Mouse (Mus musculus) stomach, postnatal 0 days (tissue): ENCODE measurements around the gene Ripk1. TPM values are rescaled to one million over a fixed set of nuclear protein-coding genes. Genes with fewer than 3 reads are reported as not detected.

Source experiments
- ATAC-seq: fragments of 200-750 bp; cut with Nextera tagmentation; 2 replicates; pipeline ENCODE4 v1.8.0; 2017; ENCODE audit not compliant: low FRiP score, low TSS enrichment
- DNase-seq: peaks from one replicate; pipeline ENCODE4 v3.0.0-alpha.2; 2016; ENCODE audit warnings: low spot score
- H3K27ac ChIP-seq: fragments of 300-500 bp; sonication (generic); replicated peaks from 2 replicates; pipeline ENCODE4 v1.5.1; 2014; ENCODE audit warnings: mild to moderate bottlenecking, control low read depth
- H3K27me3 ChIP-seq: fragments of 300-500 bp; sonication (generic); 2 replicates; pipeline ENCODE4 v1.6.1; 2014; ENCODE audit warnings: low read length; ENCODE audit not compliant: control insufficient read depth, insufficient read depth
- H3K36me3 ChIP-seq: fragments of 300-500 bp; sonication (generic); 2 replicates; pipeline ENCODE4 v1.6.1; 2014; ENCODE audit warnings: low read length, mixed read lengths; ENCODE audit not compliant: control insufficient read depth, insufficient read depth
- H3K4me1 ChIP-seq: fragments of 300-500 bp; sonication (generic); replicated peaks from 2 replicates; pipeline ENCODE4 v1.6.1; 2014; ENCODE audit warnings: antibody characterized with exemption; ENCODE audit not compliant: control insufficient read depth, insufficient read depth
- H3K4me2 ChIP-seq: fragments of 300-500 bp; sonication (generic); replicated peaks from 2 replicates; pipeline ENCODE4 v1.6.1; 2014; ENCODE audit warnings: low read depth, mild to moderate bottlenecking, control low read depth, moderate library complexity
- H3K4me3 ChIP-seq: fragments of 300-500 bp; sonication (generic); 2 replicates; pipeline ENCODE4 v1.5.1; 2014; ENCODE audit warnings: low read depth, low read length, control low read depth
- H3K9ac ChIP-seq: fragments of 300-500 bp; sonication (generic); 2 replicates; pipeline ENCODE4 v1.6.1; 2014; ENCODE audit warnings: mild to moderate bottlenecking, low read length, control low read depth, mixed read lengths
- H3K9me3 ChIP-seq: fragments of 300-500 bp; sonication (generic); 2 replicates; pipeline ENCODE4 v1.6.1; 2016; ENCODE audit warnings: low read length; ENCODE audit not compliant: control insufficient read depth
- CTCF ChIP-seq: IDR thresholded peaks from 2 replicates; pipeline ENCODE4 v1.5.1; 2016; ENCODE audit warnings: antibody characterized with exemption, low read depth, mild to moderate bottlenecking, moderate library complexity
- EP300 ChIP-seq: optimal IDR thresholded peaks from 2 replicates; pipeline ENCODE3; 2016; ENCODE audit warnings: antibody characterized with exemption
- WGBS: fragments of 180-500 bp; shearing (Covaris S2); extraction: QIAGEN DNeasy Blood & Tissue Kit; methylation state at CpG from one replicate; pipeline ENCODE4 v1.1.7; 2014; 5-methylcytosine and 5-hydroxymethylcytosine counted together
- polyA plus RNA-seq: library from polyadenylated mRNA; unstranded; fragments of >200 nt; fragmentation: Nextera tagmentation; extraction: Ambion mirVana; gene quantifications from 2 replicates; pipeline ENCODE4 v1.2.1, GENCODE M21; 2015

Gene Ripk1
- polyA plus RNA-seq, 1 experiment from 2014 or later = 13.2 TPM

- Histone ChIP-seq H3K27me3 (no peaks in the 10 kb centered on the region), H3K9me3 (no peaks in the 10 kb centered on the region), H3K4me1 (peaks cover 8% of the 10 kb centered on the region; the same call in 1 of the 2 replicates), H3K27ac (peak overlapping the region; percentile 76; the same call in 1 of the 2 replicates), H3K4me2 (peak overlapping the region; percentile 8; the same call in 1 of the 2 replicates), H3K36me3 (no peaks in the 10 kb centered on the region), H3K9ac (no peak overlapping the region), H3K4me3 (no peak overlapping the region)
- no peak for DNase-seq
- ATAC-seq = no peak
- 27% methylated on average over 9 of the region's 9 CpGs for WGBS
- TF ChIP-seq EP300 (no peak), CTCF (no peak)
Measured at GRCm38 (mm10) chr13:34084026-34084750, 82.0 kb downstream of the Ripk1 start.

Other genes starting within 250 kb of the Ripk1 start
- not detected in 2 replicates for gene Serpinb6e, start 159.0 kb upstream of the Ripk1 start, polyA plus RNA-seq
- gene Serpinb6c, start 96.7 kb upstream of the Ripk1 start, polyA plus RNA-seq = 0.15 and 0.21 TPM in 2 replicates
- gene Nqo2, start 37.7 kb upstream of the Ripk1 start, polyA plus RNA-seq = 13.9 and 14.1 TPM in 2 replicates
- 82.7 and 83.1 TPM in 2 replicates for gene Serpinb6a, start 431 bp downstream of the Ripk1 start, polyA plus RNA-seq
- 36.9 and 37.2 TPM in 2 replicates for gene Bphl, start 35.2 kb downstream of the Ripk1 start, polyA plus RNA-seq
- 187 and 196 TPM in 2 replicates for gene Tubb2a, start 75.6 kb downstream of the Ripk1 start, polyA plus RNA-seq
- gene Tubb2b, start 128.1 kb downstream of the Ripk1 start, polyA plus RNA-seq = 13.4 and 14.6 TPM in 2 replicates
- gene Psmg4, start 160.6 kb downstream of the Ripk1 start, polyA plus RNA-seq = 60.9 and 71.1 TPM in 2 replicates